Mouse (Mus musculus) neural tube, embryonic 15.5 days (tissue): Measurements from ENCODE around the gene Ppfia3. TPM values are rescaled to one million over a fixed set of nuclear protein-coding genes. Genes with fewer than 3 reads are reported as not detected.

Experiments
- ATAC-seq: fragments of 200-750 bp; cut with Nextera tagmentation; 2 replicates; pipeline ENCODE4 v1.8.0; 2017; ENCODE audit warnings: mild to moderate bottlenecking, moderate TSS enrichment, moderate library complexity; ENCODE audit not compliant: low FRiP score
- H3K27ac ChIP-seq: fragments of 300-500 bp; sonication (generic); replicated peaks from 2 replicates; pipeline ENCODE4 v1.5.1; 2015; ENCODE audit warnings: mild to moderate bottlenecking, inconsistent platforms
- H3K27me3 ChIP-seq: fragments of 300-500 bp; sonication (generic); replicated peaks from 2 replicates; pipeline ENCODE4 v1.6.1; 2015; ENCODE audit warnings: inconsistent platforms
- H3K36me3 ChIP-seq: fragments of 300-500 bp; sonication (generic); 2 replicates; pipeline ENCODE4 v1.6.1; 2015; ENCODE audit warnings: inconsistent platforms
- H3K4me1 ChIP-seq: fragments of 300-500 bp; sonication (generic); 2 replicates; pipeline ENCODE4 v1.6.1; 2015; ENCODE audit warnings: inconsistent platforms
- H3K4me2 ChIP-seq: fragments of 300-500 bp; sonication (generic); 2 replicates; pipeline ENCODE4 v1.6.1; 2015; ENCODE audit warnings: inconsistent platforms, mild to moderate bottlenecking, moderate library complexity
- H3K4me3 ChIP-seq: fragments of 300-500 bp; sonication (generic); replicated peaks from 2 replicates; pipeline ENCODE4 v1.5.1; 2015; ENCODE audit warnings: mild to moderate bottlenecking, inconsistent platforms
- H3K9ac ChIP-seq: fragments of 300-500 bp; sonication (generic); replicated peaks from 2 replicates; pipeline ENCODE4 v1.6.1; 2015; ENCODE audit warnings: mild to moderate bottlenecking, inconsistent platforms
- H3K9me3 ChIP-seq: fragments of 300-500 bp; sonication (generic); replicated peaks from 2 replicates; pipeline ENCODE4 v1.6.1; 2016; ENCODE audit warnings: inconsistent platforms
- WGBS: fragments of 180-500 bp; shearing (Covaris S2); methylation state at CpG from one replicate; pipeline ENCODE4 v1.1.7; 2015; ENCODE audit warnings: mixed read lengths; 5-methylcytosine and 5-hydroxymethylcytosine counted together
- polyA plus RNA-seq: library from polyadenylated mRNA; unstranded; fragments of >200 nt; fragmentation: Nextera tagmentation; extraction: Ambion mirVana; gene quantifications from 2 replicates; pipeline ENCODE4 v1.2.1, GENCODE M21; 2015

Ppfia3 gene
- polyA plus RNA-seq, 1 experiment from 2014 or later: 29.5 TPM

DNA sequence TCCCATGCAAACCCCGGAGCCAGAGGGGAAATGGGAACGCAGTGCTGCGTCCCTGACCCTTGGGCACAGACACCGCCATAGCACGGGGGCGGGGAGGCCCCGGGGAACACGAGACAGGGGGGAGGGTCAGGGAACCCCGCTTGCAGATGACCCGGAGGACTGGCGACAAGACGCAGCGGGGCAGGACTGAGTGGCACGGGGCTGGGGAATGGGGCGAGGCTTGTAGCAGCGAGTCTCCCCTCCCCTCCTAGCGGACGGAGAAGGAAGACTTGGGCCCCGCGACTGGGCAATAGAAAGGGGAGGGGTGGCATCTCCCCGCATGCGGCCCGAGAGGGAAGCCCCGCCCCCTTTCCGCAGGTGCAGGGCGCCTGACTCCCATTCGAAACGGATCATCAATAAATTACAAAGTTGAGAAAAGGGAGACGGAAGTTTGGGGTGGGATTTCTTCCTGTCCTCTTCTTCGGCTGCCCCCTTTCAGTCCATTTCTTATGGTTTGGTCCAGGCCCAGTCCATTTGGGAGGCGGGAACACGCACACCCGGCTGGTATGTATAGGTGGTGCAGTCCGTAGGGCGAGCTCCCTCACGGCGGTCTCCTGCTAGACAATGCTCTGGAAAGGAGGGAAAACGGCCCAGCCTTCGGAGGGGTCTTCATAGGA is 27.3 kb downstream of the Ppfia3 start:
- Histone ChIP-seq H3K4me3 (peak overlapping the region; percentile 36), H3K4me2 (peak overlapping the region; percentile 61), H3K36me3 (peaks cover 7% of the 10 kb centered on the region; the same call in 1 of the 2 replicates), H3K27me3 (peaks cover 17% of the 10 kb centered on the region), H3K9me3 (no peaks in the 10 kb centered on the region), H3K9ac (peak overlapping the region; percentile 36; the same call in 1 of the 2 replicates), H3K4me1 (peaks cover 40% of the 10 kb centered on the region), H3K27ac (no peak overlapping the region)
- WGBS: 3% methylated on average over 36 of the region's 39 CpGs
- peak; percentile 54; the same call in 1 of the 2 replicates for ATAC-seq

DNA sequence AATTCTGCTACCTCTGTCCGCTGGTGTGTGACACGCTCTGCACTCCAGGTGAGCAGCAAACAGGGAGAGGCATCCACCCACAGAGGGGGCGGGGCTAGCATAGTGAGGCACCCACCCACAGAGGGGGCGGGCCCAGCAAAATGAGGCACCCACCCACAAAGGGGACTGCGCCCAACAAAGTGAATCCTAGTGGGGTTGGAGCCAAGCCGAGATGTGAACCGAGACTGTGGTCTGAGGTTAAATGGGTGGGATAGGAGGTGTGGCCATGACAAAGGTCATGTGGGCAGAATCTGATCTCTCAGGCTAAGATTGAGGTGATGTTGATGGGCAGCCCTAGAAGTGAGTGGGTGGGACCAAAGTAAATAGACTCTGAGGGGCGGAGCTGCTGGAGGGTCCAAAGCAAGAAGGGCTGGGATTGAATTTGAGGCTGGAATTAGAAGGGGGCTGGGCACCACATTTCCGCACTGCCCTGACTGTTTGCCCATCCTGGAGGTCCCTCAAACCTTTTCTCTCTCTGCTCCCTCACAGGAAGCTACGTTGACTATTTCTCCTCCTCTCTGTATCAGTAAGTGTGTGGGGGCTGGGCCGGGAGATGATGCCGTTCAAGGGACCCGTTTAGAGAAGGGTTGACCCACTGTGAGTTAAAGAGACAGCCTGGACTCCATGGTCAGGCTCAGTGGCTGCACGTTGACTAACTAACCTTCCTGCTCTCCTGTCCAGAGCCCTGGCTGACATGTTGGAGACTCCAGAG is 28.5 kb downstream of the Ppfia3 start:
- Histone ChIP-seq H3K9ac (no peak overlapping the region; the same call in 1 of the 2 replicates), H3K4me1 (peaks cover 44% of the 10 kb centered on the region), H3K9me3 (no peaks in the 10 kb centered on the region), H3K27me3 (peaks cover 17% of the 10 kb centered on the region), H3K27ac (no peak overlapping the region), H3K4me2 (peak overlapping the region; percentile 61), H3K4me3 (no peak overlapping the region), H3K36me3 (peaks cover 7% of the 10 kb centered on the region; the same call in 1 of the 2 replicates)
- ATAC-seq: no peak
- 6% methylated on average over 14 of the region's 14 CpGs for WGBS

DNA sequence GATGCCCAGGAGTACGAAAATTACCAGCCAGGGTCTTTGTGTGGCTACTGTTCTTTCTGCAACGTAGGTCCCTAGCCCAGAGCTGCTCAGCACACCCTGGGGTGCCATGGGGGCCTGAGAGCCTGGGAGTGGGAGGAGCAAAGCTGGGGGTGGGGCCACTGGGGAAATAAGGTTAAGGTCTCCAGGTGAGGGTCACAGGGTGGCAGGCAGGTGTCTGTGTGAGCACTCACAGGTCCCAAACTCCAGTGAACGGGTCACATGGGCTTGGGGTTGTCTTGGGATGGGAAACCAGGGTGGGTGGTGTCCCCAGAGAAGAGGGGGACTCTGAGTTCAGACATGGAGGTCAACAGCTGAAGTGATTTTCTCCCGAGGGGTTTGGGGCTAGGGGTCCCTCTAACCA is 29.4 kb downstream of the Ppfia3 start:
- H3K9me3 ChIP-seq: no peaks in the 10 kb centered on the region
- H3K27me3 ChIP-seq: peaks cover 13% of the 10 kb centered on the region
- no peak for ATAC-seq
- H3K27ac ChIP-seq: no peak overlapping the region
- no peak overlapping the region for H3K4me3 ChIP-seq
- peaks cover 7% of the 10 kb centered on the region; the same call in 1 of the 2 replicates for H3K36me3 ChIP-seq
- WGBS: 20% methylated on average over 4 of the region's 4 CpGs
- H3K9ac ChIP-seq: no peak overlapping the region
- no peak overlapping the region for H3K4me2 ChIP-seq
- peaks cover 53% of the 10 kb centered on the region for H3K4me1 ChIP-seq

DNA sequence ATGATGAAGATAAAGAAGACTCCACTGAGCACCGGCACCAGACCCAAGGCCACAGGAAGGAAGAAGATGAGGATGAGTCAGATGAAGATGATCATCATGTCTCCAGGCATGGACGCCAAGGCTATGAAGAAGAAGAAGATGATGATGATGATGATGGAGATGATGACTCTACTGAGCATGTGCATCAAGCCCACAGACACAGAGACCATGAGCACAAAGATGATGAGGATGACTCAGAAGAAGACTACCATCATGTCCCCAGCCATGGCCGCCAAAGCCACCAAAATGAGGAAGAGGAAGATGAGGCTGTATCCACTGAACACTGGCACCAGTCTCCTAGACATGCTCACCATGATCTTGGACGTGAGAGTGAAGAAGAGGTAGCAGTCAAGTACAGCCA is 30.5 kb downstream of the Ppfia3 start:
- Histone ChIP-seq H3K4me1 (peaks cover 51% of the 10 kb centered on the region), H3K27me3 (peaks cover 13% of the 10 kb centered on the region; the same call in 1 of the 2 replicates), H3K27ac (no peak overlapping the region), H3K9me3 (no peaks in the 10 kb centered on the region), H3K4me3 (no peak overlapping the region), H3K36me3 (0 out of 2 replicates have a peak, but pooled peaks cover under 1% of the 10 kb centered on the region), H3K9ac (no peak overlapping the region), H3K4me2 (no peak overlapping the region)
- ATAC-seq: no peak
- 89% methylated on average over 4 of the region's 4 CpGs for WGBS

DNA sequence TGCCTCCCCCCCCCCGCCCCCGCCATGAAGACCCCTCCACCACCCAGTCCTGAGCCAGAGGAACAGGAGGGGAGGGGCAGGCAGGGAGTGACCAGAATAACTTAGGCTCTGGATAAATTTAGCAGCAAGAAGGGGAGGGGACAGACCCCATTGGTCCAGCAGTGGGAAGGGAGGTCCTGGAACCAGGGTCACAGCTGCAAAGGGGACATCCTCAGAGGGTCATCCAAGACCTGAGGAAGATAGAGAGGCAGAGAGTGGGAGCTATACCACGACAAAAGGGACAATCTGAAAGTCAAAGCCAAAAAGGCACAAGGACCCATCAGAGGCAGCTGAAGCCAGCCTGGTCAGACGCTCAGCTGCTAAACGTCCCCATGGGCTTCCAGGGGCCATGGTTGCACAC is 31.8 kb downstream of the Ppfia3 start, which contains the start of gene Hrc:
Gene Hrc, plus strand, starts transcription at position 235 of the 400 bp plus-strand sequence.
- peaks cover 13% of the 10 kb centered on the region; the same call in 1 of the 2 replicates for H3K27me3 ChIP-seq
- H3K36me3 ChIP-seq: no peaks in the 10 kb centered on the region
- H3K4me3 ChIP-seq: no peak within 1 kb of the TSS
- WGBS: 33% methylated on average over 5 of the region's 5 CpGs
- H3K9me3 ChIP-seq: no peaks in the 10 kb centered on the region
- H3K4me2 ChIP-seq: peak within 1 kb of the TSS; percentile 95
- peaks cover 38% of the 10 kb centered on the region for H3K4me1 ChIP-seq
- no peak within 1 kb of the TSS for H3K9ac ChIP-seq
- no peak for ATAC-seq
- H3K27ac ChIP-seq: no peak within 1 kb of the TSS

DNA sequence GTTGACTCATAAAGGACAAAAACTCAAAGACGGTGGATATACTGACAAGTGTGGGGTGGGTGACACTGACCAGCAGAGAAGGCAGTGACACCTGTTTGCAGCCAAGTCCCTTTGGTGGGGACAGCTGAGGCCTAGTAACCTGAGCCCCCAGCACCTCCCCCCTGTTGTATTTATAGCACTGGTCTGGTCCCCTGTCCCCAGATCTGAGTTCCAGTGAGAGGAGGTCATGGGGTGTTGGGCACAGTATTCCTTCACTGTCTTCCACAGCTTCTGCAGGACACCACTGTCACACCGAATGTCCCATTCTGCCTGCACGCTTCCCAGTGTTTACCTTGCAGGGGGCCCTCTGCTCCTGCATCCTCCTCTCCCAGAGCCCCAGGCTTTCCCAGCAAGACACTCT is 32.2 kb downstream of the Ppfia3 start:
- Histone ChIP-seq H3K4me1 (peaks cover 34% of the 10 kb centered on the region), H3K27ac (no peak overlapping the region), H3K4me2 (0 out of 2 replicates have a peak overlapping the region, but pooled peaks have one; percentile 1), H3K9me3 (no peaks in the 10 kb centered on the region), H3K36me3 (no peaks in the 10 kb centered on the region), H3K27me3 (peaks cover 13% of the 10 kb centered on the region; the same call in 1 of the 2 replicates), H3K4me3 (no peak overlapping the region), H3K9ac (no peak overlapping the region)
- 38% methylated on average over 3 of the region's 3 CpGs for WGBS
- no peak for ATAC-seq

DNA sequence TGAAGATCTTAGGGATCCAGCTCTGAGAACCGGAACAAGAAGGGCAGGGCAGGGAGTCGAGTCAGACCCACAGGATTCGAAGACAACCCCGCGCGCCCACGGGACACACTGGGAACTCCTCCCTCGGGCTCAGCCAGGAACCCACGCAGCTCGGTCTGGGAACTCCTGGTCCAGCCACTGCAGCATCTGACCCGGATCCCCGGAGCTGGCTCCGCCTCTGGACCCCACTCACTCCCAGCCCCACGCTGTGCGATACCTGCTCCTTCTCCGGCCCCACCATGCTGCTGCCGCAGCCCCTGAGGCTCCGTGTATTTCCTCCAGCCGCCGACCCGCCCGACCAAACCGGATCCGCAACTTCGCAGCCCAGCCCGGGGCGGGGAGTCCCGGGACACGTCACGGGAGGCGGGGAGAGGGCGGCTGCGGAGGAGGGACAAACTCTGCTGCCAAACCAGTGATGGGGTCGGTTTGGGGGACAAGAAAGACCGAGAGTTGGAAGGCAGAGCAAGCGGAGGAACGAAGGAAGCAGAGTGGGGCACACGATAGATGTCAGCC is 33.3 kb downstream of the Ppfia3 start, which contains the start of gene Trpm4:
Gene Trpm4, minus strand, starts transcription at position 350 of the 552 bp plus-strand sequence.
- H3K9me3 ChIP-seq: no peaks in the 10 kb centered on the region
- H3K27ac ChIP-seq: peak within 1 kb of the TSS; percentile 72
- peaks cover 23% of the 10 kb centered on the region for H3K4me1 ChIP-seq
- H3K4me3 ChIP-seq: peak within 1 kb of the TSS; percentile 64
- peak within 1 kb of the TSS; percentile 95 for H3K4me2 ChIP-seq
- under 1% methylated on average over 37 of the region's 38 CpGs for WGBS
- peak within 1 kb of the TSS; percentile 65 for H3K9ac ChIP-seq
- no peaks in the 10 kb centered on the region for H3K36me3 ChIP-seq
- peak; percentile 63 for ATAC-seq
- peaks cover 13% of the 10 kb centered on the region; the same call in 1 of the 2 replicates for H3K27me3 ChIP-seq

DNA sequence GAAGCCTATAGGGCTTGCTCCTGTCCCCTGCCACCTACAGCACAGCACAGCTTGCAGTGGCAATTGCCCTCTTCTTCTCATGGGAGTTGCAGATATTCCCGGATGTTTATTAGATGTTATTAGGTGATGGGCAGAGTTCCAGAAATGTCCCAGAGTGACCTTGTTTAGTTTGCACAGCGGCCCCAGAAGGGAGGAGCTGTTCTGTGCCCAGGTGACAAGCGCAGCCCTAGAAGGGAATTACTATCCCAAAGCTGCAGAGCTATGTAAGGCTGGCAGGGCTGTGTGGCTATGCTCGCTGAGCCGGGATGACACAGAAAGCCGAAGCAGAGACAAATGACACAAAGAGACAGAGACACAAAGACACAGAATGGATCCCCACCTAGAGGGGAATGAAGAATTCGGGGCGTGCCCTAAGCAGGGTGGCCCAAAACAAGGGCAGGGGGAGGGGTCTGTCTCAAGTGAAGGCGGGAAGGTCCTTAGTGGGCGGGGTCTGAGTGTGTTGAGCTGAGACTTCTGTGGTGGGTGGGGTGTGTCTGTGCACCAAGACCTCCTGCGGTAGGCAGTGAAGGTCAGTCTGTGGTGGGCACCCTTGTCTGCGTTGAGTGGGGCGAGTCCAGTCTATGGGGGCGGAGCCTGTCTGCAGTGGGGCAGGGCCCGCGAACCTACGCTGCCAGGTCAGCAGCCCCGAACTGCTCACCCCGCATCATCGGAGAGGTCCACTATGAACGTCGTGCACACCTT is 34.0 kb downstream of the Ppfia3 start:
- peak overlapping the region; percentile 72 for H3K27ac ChIP-seq
- peak overlapping the region; percentile 64 for H3K4me3 ChIP-seq
- no peaks in the 10 kb centered on the region for H3K36me3 ChIP-seq
- H3K4me1 ChIP-seq: peaks cover 16% of the 10 kb centered on the region
- whole genome bisulfite sequencing: 3% methylated on average over 22 of the region's 22 CpGs
- peak overlapping the region; percentile 95 for H3K4me2 ChIP-seq
- peak; percentile 57 for ATAC-seq
- H3K9ac ChIP-seq: peak overlapping the region; percentile 65
- H3K9me3 ChIP-seq: no peaks in the 10 kb centered on the region
- peaks cover 7% of the 10 kb centered on the region; the same call in 1 of the 2 replicates for H3K27me3 ChIP-seq

DNA sequence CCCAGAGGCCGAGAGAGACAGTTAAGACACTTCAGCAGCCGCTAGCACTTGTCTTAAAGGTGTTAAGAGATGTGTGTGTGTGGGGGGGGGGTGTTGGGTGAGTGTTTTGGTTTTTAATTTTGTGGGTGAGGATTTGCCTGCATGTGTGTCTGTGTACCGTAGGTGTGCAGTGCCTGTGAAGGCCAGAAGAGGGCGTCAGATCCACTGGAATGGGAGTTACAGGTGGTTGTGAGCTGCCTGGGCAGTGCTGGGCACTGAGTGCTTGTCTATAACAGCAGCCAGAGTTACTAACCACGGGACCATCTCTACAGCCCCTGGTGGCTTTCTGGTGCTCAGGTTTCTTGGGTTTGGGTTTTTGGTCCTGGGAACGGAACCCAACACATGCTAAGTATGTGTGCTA is 35.3 kb downstream of the Ppfia3 start:
- ATAC-seq: no peak
- H3K27ac ChIP-seq: no peak overlapping the region
- H3K9ac ChIP-seq: no peak overlapping the region
- H3K9me3 ChIP-seq: no peaks in the 10 kb centered on the region
- WGBS: 86% methylated on average over 6 of the region's 6 CpGs
- H3K4me1 ChIP-seq: peaks cover 14% of the 10 kb centered on the region
- H3K4me2 ChIP-seq: no peak overlapping the region
- no peaks in the 10 kb centered on the region for H3K36me3 ChIP-seq
- H3K27me3 ChIP-seq: no peaks in the 10 kb centered on the region
- H3K4me3 ChIP-seq: no peak overlapping the region

DNA sequence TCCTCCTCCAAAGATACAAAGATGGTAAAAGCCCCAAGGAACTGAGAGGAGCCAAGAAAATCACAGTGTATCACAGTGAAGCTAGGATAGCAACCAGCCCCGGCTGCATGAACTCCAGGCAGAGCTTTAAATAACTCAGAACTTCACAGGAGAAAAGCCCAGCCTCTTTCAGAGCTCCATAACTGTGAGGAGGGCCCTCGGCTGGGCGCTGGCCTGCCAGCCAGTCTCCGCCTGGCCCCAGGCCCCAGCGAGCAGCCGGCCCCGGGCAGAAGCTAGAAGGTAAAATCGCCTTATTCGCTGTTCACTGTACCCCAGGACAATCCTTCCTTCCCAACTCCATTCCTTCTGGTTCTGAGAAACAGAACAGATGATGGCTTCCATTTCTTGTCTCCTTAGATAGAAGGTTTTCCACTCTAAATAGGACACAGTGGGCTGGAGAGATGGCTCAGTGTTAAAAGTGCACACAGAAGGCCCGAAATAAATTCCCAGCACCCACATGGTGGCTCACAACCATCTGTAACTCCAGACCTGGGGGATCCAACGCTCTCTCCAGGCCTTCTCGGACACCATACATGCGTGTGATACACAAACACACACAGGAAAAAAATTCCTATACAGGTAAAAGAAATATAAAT is 37.9 kb downstream of the Ppfia3 start:
- peaks cover 14% of the 10 kb centered on the region for H3K4me1 ChIP-seq
- no peak overlapping the region for H3K4me3 ChIP-seq
- no peak overlapping the region for H3K9ac ChIP-seq
- no peak for ATAC-seq
- no peaks in the 10 kb centered on the region for H3K9me3 ChIP-seq
- H3K27ac ChIP-seq: no peak overlapping the region
- no peak overlapping the region for H3K4me2 ChIP-seq
- WGBS: 76% methylated on average over 13 of the region's 13 CpGs
- H3K27me3 ChIP-seq: no peaks in the 10 kb centered on the region
- H3K36me3 ChIP-seq: peaks cover 5% of the 10 kb centered on the region; the same call in 1 of the 2 replicates

DNA sequence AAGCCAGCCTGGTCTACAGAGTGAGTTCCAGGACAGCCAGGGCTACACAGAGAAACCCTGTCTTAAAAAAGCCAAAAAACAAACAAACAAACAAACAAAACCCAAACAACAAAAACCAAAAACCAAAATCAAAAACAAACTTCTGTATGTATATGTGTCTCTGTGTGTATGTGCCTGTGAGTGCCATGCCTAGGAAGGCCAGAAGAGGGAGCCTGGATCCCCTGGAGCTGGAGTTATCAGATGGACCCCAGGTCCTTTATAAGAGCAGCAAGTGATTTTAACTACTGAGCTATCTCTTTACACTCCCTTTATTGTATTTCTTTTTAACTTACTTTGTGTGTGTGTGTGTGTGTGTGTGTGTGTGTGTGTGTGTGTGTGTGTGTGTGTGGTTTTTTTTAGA is 41.0 kb downstream of the Ppfia3 start:
- no peak for ATAC-seq
- Histone ChIP-seq H3K9me3 (no peaks in the 10 kb centered on the region), H3K4me1 (no peaks in the 10 kb centered on the region)

More for the DNA sequence above, 41.0 kb downstream of the Ppfia3 start:
- Histone ChIP-seq H3K27ac (no peak overlapping the region), H3K4me2 (no peak overlapping the region), H3K9ac (no peak overlapping the region), H3K36me3 (peaks cover 9% of the 10 kb centered on the region; the same call in 1 of the 2 replicates), H3K27me3 (no peaks in the 10 kb centered on the region), H3K4me3 (no peak overlapping the region)
